In the genomic region with DNA sequence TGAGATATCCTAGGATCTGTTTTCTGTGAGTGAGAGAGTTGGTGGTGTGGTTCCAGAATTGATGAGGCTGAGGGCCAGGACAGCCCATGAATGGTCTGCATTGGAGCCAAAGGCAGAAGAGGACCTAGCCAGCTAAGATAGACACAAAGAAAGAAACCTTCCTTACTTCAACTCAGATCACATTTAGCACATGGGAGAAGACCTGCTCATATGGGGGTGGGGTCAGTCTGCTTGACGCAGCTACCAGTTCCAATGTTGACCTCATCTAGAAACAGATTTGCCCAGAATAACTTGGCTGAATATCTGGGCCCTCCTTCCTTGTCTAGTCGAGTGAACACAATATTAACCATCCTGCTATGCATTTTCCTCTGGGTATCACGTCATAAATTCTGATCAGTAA, we compare ENCODE assay signal across 18 mouse cellular contexts.
"Had no signal": no experiment of that assay in that cellular context is flagged by ENCODE, and none has a peak within 500 bp of the region (broad histone marks: within the 10 kb centered on the region; RNA-seq: fewer than 3 reads in every experiment).

No protein-coding gene starts in this region.

- H3K36me3 ChIP-seq: midbrain, embryonic 12.5 days; midbrain, embryonic 15.5 days; neural tube, embryonic 12.5 days; neural tube, embryonic 15.5 days; stomach, embryonic 15.5 days had no signal

- ATAC-seq: intestine, embryonic 16.5 days; lung, postnatal 0 days; midbrain, embryonic 15.5 days had no signal

- H3K4me3 ChIP-seq: midbrain, embryonic 12.5 days; midbrain, embryonic 15.5 days; neural tube, embryonic 12.5 days; neural tube, embryonic 15.5 days; stomach, embryonic 15.5 days had no signal

- H3K27me3 ChIP-seq: midbrain, embryonic 12.5 days; midbrain, embryonic 15.5 days; neural tube, embryonic 12.5 days; neural tube, embryonic 15.5 days; stomach, embryonic 15.5 days had no signal

- DNase-seq: kidney, adult 18-20 months; kidney, adult 9 months; kidney, postnatal 14 days; kidney, postnatal 4 days; lung, embryonic 14.5 days; right cerebral cortex, adult 18-20 months; right cerebral cortex, postnatal 14 days; right cerebral cortex, postnatal 4 days; thymus, postnatal 36 days had no signal

- H3K9ac ChIP-seq: liver, embryonic 14.5 days; lung, embryonic 14.5 days; midbrain, embryonic 12.5 days; midbrain, embryonic 15.5 days; neural tube, embryonic 12.5 days; neural tube, embryonic 15.5 days; stomach, embryonic 15.5 days had no signal

- H3K27ac ChIP-seq: liver, embryonic 14.5 days; macrophage; midbrain, embryonic 12.5 days; midbrain, embryonic 15.5 days; neural tube, embryonic 12.5 days; neural tube, embryonic 15.5 days; stomach, embryonic 15.5 days had no signal

- H3K4me2 ChIP-seq: lung, embryonic 14.5 days; midbrain, embryonic 12.5 days; midbrain, embryonic 15.5 days; neural tube, embryonic 12.5 days; neural tube, embryonic 15.5 days; stomach, embryonic 15.5 days had no signal

- H3K9me3 ChIP-seq: midbrain, embryonic 12.5 days; midbrain, embryonic 15.5 days; neural tube, embryonic 12.5 days; neural tube, embryonic 15.5 days; stomach, embryonic 15.5 days had no signal
